Mouse (Mus musculus) macrophage (primary cell): Measurements from ENCODE around the gene Zfp941. TPM values are rescaled to one million over a fixed set of nuclear protein-coding genes. Genes with fewer than 3 reads are reported as not detected.
A peak's percentile ranks its signal among the peaks of the same experiment; 100 is the strongest.

Experiments used
- H3K27ac ChIP-seq: fragments of 350-480 bp; formaldehyde crosslinking; 2 replicates; pipeline ENCODE4 v1.9.0; 2021
- H3K36me3 ChIP-seq: fragments of 350-480 bp; formaldehyde crosslinking; 2 replicates; pipeline ENCODE4 v1.9.0; 2021; ENCODE audit errors: inconsistent target
- H3K4me3 ChIP-seq: fragments of 350-480 bp; formaldehyde crosslinking; 2 replicates; pipeline ENCODE4 v1.9.0; 2021; ENCODE audit errors: inconsistent target
- H3K79me2 ChIP-seq: fragments of 350-480 bp; formaldehyde crosslinking; 2 replicates; pipeline ENCODE4 v1.9.0; 2021; ENCODE audit errors: inconsistent target
- WGBS: methylation state at CpG from one replicate; pipeline ENCODE4 v1.1.7; 2026; ENCODE audit warnings: inconsistent platforms; ENCODE audit not compliant: missing documents; 5-methylcytosine and 5-hydroxymethylcytosine counted together
- polyA plus RNA-seq: library from polyadenylated mRNA; stranded (reverse); fragments of 250-400 nt; gene quantifications from 3 replicates; pipeline ENCODE4 v1.2.4, GENCODE M21; 2018; ENCODE audit warnings: inconsistent platforms

Zfp941 gene
- polyA plus RNA-seq, 1 experiment from 2014 or later: 0.17 TPM

DNA sequence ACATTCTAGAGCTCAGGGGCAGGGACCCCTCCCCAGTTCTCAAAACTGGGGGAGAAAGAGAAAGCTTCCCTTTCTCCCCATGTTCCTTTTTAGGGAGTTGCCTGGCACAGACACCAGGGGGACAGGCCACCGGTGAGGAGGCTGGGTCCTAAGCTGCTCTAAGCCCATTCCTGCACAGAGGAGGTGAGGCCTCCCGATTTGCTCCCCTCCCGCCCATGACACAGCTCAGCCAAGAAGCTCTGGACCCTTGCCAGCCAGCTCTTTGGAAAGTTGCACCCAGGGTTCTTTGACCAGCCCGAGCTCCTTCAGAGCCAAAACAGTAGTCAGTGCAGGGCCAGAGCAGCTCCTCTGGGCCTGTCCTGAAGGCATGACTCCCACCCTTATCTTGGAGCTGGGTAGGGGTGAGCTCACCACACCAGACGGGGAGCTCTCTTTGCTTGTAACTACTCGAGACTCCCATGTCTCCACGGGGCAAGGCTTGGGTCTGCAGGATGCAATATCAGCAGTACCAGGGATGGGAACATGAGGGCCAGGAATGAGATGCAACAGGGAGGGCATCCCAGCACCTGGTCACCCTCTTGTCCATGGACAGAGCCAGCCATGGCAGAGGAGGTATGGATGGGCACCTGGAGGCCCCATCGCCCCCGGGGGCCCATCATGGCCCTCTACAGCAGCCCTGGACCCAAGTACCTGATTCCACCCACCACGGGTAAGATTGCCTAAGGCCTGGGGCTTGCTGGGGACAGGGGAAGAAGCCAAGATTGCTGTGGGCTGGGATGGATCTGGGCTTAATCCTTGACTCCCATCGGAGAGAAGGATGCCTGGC lies 26.0 kb upstream of the Zfp941 start, which contains the start of gene Odf3:
Gene Odf3, plus strand, starts transcription at position 51 of the 826 bp plus-strand sequence.
- Histone ChIP-seq H3K79me2 (peaks cover 4% of the 10 kb centered on the region; the same call in 1 of the 2 replicates), H3K4me3 (no peak within 1 kb of the TSS), H3K36me3 (peaks cover 6% of the 10 kb centered on the region), H3K27ac (no peak within 1 kb of the TSS)
- 83% methylated on average over 11 of the region's 11 CpGs for WGBS

DNA sequence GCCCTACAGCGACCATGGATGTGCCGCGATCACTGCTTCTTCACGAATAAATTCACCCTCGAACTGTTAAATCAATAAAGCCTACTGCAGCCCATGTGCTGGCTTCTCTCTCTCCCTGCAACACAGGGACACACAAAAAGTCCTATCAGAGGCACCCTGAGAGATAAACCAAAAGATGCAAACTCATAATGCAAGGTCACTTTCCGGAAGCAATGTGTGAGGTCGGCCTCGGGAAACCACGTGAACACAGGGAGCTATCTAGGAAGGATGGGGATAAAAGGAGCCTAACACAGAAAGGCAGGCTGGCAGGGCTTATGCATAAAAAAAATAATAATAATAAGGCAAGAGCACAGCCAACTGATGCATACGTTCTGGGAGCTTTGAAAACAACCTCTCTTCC lies 24.7 kb upstream of the Zfp941 start:
- Histone ChIP-seq H3K4me3 (no peak overlapping the region), H3K36me3 (no peaks in the 10 kb centered on the region), H3K27ac (no peak overlapping the region), H3K79me2 (no peaks in the 10 kb centered on the region)
- 84% methylated on average over 10 of the region's 10 CpGs for WGBS

DNA sequence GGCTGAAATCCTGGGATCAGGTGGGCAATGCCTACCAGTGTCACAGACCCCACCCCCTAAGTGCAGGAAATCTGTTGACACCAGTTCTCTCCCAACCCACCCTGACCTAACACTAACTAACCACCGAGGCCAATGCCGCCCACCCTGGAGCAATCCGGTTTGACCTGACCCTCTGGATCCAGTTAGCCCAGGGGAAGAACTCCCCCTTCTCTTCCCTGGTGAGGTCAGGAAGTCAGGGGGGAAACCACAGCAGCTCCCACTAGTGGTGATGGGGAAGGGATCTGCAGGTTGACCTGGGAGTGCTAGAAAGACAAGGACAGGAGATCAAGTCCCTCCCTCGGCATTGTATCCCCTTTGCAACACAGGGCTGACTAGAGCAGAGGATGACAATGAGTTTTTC lies 23.7 kb upstream of the Zfp941 start:
- no peak overlapping the region for H3K4me3 ChIP-seq
- no peaks in the 10 kb centered on the region for H3K79me2 ChIP-seq
- H3K27ac ChIP-seq: no peak overlapping the region
- H3K36me3 ChIP-seq: no peaks in the 10 kb centered on the region
- WGBS: 67% methylated on average over 4 of the region's 4 CpGs

DNA sequence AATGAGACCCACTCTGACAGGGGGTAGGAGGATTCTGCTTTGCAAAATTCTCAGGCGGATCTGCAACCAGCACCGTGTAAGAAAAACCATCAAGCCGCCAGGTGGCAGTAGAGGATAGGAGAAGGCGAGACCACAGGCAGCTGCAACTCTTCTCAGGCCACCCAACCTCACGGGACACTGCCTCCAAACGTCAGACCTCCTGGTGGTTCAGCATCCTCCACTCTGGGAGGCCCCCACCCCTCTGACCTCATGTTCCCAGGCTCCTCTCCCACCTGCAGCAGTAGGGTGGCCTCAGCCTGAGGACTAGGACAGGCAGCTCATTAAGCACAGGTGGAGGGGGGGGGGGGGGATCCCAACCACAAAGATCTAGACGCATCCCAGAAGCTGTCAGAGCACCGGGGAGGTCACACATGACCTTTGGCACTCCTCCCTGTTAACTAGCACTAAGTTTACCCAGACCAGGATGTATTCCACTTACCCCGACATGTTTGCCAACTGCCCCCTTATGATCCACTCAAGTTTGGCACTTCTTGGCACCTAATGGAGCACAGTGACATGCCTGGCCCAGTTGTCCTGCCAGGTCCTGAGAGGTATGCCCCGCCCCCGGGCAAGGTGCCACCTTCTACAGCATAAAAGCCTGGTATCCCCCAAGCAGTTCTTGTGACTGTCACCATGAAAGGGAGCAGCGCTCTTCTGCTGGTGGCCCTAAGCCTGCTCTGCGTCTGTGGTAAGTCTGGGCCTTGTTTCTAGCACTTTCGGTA lies 23.1 kb upstream of the Zfp941 start, which contains the start of gene Scgb1c1:
Gene Scgb1c1, plus strand, starts transcription at position 643 of the 761 bp plus-strand sequence.
- Histone ChIP-seq H3K4me3 (no peak within 1 kb of the TSS), H3K27ac (no peak within 1 kb of the TSS), H3K79me2 (no peaks in the 10 kb centered on the region), H3K36me3 (no peaks in the 10 kb centered on the region)
- WGBS: 38% methylated on average over 14 of the region's 14 CpGs

DNA sequence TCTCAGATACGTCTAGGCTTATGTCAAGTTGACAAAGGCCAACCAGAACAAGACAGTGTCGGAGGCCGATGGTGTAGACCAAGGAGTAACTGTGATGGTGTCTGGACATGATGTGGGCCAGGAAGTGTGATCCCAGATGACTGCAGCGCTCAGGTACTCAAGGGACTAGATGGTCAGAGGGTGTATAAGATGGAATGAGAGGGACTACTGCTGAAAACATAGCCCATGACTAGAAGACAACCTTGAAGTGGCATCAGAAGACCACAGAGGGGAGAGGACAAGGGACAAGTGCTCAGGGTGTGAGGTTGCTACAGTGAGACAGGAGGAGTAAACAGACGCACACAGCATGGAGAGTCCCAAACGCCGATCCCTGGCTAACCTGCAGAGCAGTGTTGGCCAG lies 21.8 kb upstream of the Zfp941 start:
- Histone ChIP-seq H3K36me3 (no peaks in the 10 kb centered on the region), H3K79me2 (no peaks in the 10 kb centered on the region), H3K4me3 (no peak overlapping the region), H3K27ac (no peak overlapping the region)
- 90% methylated on average over 7 of the region's 7 CpGs for WGBS

DNA sequence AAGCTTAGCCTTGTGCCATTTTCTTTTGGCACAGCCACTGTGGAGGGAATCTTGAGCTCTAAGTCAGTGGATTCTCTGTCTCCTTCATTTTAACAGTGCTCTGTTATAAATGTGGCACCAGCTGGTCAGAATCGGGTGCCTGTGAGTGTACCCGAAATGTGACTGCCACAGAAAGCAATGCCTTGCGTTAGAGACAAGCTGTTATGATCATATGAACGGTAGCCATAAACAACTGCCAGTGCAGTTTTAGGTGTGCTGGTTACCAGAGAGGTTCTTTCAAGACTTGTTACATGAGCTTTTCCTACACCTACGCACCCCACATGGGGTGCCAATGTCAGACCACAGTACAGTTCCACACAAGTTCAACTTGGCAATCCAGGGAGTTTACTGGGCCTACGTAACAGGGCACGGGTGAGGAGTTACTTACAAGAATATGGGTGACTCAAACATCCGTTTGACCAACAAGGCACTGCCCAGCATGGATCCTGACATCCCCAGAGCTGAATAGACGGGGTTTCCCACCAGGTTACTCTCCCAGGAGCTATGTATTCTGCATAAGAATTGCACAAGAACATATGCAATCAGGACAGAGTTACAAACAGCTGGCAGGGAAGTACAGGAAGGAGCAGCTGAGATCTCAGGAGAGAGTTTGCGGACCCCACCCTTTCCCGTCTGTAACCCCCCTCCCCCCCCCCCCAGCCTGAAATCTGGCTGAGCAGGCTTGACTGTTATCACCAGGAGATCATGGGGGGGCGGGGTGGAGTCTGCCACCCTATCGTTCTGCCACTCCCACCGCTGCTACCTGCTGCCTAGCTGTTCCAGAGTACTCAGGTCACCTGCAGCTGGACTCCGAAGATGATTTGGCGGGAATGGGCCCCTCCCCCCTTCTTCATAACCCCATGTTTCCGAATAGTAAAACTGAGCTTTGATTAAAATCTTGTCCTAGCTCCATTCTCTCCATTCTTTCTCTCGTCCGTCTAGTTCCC lies 19.1 kb upstream of the Zfp941 start:
- Histone ChIP-seq H3K27ac (no peak overlapping the region), H3K4me3 (no peak overlapping the region), H3K36me3 (no peaks in the 10 kb centered on the region), H3K79me2 (no peaks in the 10 kb centered on the region)
- WGBS: 59% methylated on average over 18 of the region's 19 CpGs

DNA sequence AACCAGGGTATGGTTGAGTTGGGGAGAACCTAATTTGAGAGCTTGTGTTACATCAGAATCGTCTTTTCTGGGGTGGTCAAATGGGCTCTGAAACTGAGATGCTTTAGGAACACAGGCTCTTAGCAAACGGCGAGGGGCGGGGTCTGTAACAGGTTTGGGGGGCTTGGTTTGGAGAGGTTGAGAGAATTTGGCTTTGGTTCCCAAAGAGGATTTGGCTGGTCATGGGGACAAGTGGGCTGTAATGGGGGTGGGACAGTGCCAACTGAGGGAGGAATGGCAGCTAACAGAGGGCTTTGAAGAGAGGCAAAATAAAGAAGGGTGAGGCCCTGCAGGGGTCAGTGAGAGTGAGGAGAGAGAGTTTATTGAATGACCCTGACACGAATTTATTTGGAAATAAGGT lies 17.6 kb upstream of the Zfp941 start:
- WGBS: 72% methylated on average over 5 of the region's 5 CpGs
- no peaks in the 10 kb centered on the region for H3K36me3 ChIP-seq

DNA sequence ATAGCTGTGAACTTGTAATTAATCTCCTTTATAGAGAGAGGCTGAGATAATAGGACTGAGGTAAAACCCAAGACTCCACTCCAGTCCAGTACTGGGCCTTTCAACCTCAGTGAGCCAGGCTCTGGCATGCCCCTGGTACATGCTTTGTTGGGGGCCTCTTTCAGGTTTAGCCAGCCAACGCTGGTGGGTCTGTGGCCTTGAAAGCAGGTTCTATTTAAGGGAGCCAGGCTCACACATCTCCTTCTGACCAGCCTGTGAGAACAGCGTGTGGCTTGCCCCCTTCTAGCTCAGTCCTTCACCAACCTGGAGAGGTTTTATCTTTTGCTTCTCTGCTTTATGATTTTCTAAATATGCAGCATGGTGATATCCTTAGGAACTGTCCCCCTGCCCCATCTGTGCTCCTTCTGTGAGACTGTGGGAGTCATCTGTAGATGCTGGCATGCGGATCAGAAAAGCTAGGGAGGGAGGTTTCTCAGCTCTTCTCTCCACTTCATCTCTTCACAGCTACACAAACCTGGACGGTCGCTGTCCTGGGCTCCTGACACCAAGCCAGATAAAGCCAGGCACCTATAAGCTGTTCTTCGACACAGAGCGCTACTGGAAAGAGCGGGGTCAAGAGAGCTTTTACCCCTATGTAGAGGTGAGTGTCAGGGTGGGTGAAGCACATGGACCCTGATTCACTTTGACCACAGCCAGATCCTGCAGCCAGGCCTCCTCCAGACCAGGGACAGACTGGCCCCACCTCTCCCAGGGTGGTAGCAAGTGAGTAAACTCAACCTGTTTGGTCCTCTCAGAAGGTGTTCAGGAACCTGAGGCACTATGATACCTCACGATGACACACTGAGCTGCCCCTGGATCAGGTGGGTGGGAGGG lies 14.5 kb upstream of the Zfp941 start:
- no peaks in the 10 kb centered on the region for H3K79me2 ChIP-seq
- H3K36me3 ChIP-seq: no peaks in the 10 kb centered on the region
- WGBS: 94% methylated on average over 9 of the region's 9 CpGs
- H3K27ac ChIP-seq: no peak overlapping the region
- no peak overlapping the region for H3K4me3 ChIP-seq

More for the DNA sequence above, 17.6 kb upstream of the Zfp941 start:
- Histone ChIP-seq H3K27ac (no peak overlapping the region), H3K79me2 (no peaks in the 10 kb centered on the region), H3K4me3 (no peak overlapping the region)

DNA sequence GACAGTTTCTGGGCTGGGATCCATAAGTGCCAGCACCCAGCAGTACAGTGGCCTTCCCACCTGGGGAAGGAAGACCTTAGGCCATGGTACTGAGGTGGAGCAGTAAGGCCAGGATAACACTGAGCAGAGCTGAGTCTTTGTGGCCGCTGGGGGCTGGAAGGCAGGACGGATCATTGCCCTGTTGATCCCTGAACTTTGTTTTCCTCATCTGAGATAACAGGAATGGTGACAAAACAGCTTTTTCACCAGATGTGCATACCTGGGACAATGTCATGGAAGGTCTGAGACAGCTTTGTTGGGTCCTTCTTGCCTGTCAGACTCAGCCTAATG lies 13.7 kb upstream of the Zfp941 start:
- H3K36me3 ChIP-seq: no peaks in the 10 kb centered on the region
- H3K79me2 ChIP-seq: no peaks in the 10 kb centered on the region
- H3K27ac ChIP-seq: no peak overlapping the region
- H3K4me3 ChIP-seq: no peak overlapping the region
- WGBS: 97% methylated on average over 2 of the region's 2 CpGs

DNA sequence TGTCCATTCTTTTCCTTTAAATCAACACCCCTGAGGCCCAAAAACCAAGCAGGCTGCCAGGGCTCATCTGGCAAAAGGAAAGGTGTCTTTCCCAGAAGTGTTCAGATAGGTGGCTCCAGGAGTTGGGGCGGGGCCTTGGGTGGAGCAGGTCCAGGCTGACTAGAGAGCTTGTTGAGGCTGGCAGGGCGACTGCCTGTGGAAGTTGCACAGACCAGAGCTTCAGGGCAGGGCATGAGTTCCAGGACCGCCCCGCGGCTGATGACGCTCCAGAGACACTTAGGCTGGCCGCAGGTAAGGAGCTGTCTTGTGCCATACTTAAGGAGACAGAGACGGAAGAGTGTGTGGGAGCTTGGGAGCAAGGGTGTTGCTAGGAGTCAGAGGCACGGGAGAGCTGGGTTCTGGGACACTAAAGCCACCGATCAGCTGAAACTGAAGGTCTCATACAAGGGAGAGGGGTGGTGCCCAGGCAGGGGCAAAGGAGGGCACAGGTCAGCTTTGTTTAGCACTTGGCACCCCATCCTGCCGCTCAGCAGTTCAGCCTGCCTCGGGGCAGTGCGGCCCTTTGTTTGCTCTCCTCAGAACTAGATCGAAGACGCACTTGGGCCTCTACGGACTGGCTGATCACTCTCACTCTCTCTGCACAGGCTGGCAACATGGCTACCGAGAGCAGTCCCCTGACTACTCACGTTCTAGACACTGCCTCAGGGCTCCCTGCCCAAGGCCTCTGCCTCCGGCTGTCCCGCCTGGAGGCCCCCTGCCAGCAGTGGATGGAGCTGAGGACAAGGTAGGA lies 13.2 kb upstream of the Zfp941 start, which contains the start of gene Urah:
Gene Urah, plus strand, starts transcription at position 51 of the 790 bp plus-strand sequence.
- 89% methylated on average over 20 of the region's 20 CpGs for WGBS
- H3K4me3 ChIP-seq: no peak within 1 kb of the TSS
- H3K27ac ChIP-seq: no peak within 1 kb of the TSS
- no peaks in the 10 kb centered on the region for H3K36me3 ChIP-seq
- no peaks in the 10 kb centered on the region for H3K79me2 ChIP-seq

DNA sequence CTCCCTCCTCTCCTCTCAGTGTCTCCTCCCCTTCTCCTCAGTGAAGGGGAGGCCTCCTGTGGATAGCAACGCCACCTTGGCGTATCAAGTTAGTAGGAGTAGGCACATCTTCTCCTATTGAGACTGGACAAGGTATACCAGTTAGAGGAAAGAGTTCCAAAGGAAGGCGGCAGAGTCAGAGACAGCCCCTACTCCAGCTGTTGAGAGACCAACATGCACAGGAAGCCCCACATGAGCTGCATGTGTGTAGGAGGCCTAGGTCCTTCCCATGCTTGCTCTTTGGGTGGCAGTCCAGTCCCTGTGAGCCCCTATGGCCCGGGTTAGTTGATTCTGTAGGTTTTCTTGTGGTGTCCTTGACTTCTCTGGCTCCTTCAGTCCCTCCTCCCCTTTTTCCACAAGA lies 11.4 kb upstream of the Zfp941 start:
- Histone ChIP-seq H3K27ac (no peak overlapping the region), H3K36me3 (no peaks in the 10 kb centered on the region), H3K79me2 (no peaks in the 10 kb centered on the region), H3K4me3 (no peak overlapping the region)
- WGBS: 98% methylated on average over 4 of the region's 4 CpGs

DNA sequence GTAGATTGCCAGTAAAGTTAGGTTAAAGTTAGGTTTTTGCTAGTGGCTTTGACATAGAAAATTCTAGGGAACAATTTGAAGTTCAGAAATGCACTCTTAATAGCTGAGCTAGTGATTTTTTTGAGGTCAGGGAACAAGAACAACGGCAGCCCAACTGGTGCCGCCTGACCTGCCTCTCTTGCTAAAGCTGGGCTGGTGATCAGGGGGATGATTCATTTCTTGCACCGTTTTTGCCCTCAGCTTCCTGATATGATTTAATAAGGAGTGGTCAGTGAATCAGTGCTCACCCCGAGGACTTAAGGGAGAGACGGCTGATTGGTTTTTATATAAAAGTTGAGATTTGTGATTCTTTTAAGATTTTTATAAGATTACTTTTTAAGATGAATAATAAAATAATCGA lies 9.5 kb upstream of the Zfp941 start:
- Histone ChIP-seq H3K79me2 (no peaks in the 10 kb centered on the region), H3K27ac (peak overlapping the region; percentile 82), H3K36me3 (no peaks in the 10 kb centered on the region), H3K4me3 (no peak overlapping the region)
- WGBS: 24% methylated on average over 6 of the region's 6 CpGs
